Mouse (Mus musculus) cerebellum, postnatal 4 days (tissue): ENCODE results near the gene Abcc12.

Experiments
- DNase-seq, 2 experiments: peaks; one replicate each; pipeline ENCODE4 v3.0.0; 2022; ENCODE audit warnings: low spot score in 2 of 2, mixed read lengths in 1 of 2

Abcc12 gene

DNA sequence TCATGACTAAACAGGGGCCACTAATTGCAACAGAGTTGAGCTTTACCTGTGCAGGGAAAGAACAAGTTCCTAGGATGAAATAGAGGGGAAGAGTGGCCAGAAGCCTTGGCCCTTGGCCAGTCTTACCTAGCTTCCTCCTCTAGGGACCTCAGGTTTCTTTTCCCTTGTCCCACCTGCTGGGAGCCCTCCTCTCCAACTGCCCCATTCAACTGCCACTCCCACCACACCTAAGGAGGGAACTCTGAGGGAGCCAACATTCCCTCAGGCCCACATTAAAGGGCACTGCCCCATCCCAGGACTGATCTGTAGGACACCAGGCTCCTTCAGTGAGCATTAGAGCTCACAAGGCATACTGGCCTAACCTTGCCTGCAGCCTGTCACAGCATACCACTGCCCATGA lies at the start of gene Abcc12:
Gene Abcc12 (minus strand): TSS at position 229 of the 400 bp plus-strand sequence.
- no peak for DNase-seq

GRCm38 (mm10) chr8:86630212-86630611 lies 49.7 kb upstream of the Abcc12 start:
- no peak for DNase-seq

DNA sequence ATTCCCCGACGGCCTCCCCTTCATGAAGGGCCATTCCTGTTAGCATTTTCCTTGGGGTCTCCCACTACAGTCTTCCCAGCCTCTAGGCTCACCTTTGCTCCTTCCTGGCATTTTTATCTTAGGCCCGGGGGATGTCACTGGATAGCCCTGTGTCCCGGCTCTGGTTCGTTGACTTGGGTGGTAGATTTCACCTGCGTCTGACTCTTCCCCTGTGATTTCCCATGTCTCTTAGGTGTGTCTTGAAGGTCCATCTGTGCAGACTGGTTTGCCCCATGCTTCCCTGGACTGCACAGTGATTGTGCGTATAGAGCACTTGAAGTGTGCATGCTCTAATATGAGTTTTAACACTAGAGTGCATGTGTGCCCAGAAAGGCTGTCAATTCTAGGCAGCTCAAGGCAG lies 44.4 kb upstream of the Abcc12 start:
- DNase-seq: no peak

DNA sequence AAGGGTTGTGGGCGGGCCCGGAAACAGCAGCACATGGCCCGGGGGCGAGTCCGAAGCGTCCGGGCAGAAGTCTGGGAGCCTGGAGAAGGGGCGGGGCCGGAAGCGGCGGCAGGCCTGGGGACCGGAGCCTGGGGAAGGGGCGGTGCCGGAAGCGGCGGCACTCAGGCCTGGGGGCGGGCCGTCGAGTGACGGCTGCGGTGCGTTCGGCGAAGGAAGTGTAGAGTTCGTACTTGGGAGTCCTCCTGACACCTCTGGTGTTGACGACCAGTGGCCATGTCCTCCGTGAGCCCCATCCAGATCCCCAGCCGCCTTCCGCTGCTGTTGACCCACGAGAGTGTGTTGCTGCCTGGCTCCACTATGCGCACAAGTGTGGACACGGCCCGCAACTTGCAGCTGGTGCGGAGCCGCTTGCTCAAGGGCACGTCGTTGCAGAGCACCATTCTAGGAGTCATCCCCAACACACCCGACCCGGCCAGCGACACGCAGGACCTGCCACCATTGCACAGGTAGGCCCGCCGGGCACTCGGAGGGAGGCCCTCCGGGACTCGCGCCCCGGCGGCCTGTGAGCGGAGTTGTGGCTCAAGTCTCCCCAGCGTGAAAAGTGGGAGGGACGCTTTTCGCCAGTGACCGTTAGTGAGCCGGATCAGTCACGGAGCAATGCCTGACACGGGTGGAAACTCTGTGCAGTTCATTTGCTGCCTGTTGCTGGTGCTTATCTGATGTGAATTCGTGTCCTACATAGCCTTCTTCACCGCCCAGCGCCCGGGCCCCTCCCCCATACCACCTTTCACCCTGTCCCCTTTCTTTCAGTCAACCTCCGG lies 43.6 kb upstream of the Abcc12 start, which contains the start of gene Lonp2:
Gene Lonp2 (plus strand): TSS at position 133 of the 821 bp plus-strand sequence.
- DNase-seq: peak; percentile 94 to 97

DNA sequence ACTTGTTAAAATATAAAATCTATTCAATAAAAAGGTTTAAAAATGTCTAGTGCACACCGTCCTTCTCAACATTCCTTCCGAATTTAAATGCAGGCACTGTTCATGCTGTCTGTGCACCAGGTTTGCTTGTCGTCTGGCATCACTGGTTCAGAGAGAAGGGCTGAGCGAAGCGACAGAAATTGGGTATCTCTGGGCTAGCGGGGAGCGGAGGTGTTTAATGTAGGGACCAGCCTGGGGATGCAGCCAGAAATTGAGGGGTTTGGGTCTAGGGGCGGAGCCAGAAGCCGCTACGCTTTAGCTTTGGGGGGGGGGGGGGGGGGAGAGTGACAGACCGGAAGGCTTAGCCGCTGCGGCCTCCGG lies 43.0 kb upstream of the Abcc12 start:
- DNase-seq: no peak

GRCm38 (mm10) chr8:86617759-86618387 lies 37.4 kb upstream of the Abcc12 start:
- DNase-seq: no peak

DNA sequence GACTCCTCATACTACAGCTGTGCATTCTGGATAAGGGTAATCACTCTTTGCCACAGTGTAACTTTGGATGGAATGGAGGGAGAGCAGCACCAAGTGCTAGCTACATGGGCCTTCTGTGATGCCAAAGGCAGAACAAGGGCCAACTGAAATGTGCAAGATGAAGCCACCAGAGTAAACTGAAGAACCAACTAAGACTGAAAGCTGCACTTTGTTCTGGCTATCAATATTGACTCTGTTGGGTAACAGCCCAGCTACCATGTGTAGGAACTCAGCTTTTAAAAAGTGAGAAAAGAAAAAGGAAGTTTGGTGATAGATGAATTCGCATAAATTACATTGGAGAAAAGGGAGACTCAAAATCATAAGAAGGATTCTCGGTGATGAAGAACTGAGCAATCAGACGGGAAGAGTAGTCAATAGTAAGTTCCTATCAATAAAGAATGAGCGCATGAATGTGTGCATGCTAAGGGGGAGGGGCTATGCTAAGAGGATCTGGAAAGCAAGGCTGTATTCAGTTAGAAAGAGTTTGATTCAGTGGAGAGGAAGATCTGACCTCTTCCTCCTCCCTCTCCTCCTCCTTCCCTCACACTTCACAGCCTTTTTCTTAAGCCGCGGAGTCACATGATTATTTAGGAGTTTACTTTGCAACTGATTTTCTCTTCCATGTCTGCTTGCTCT lies 34.7 kb upstream of the Abcc12 start:
- no peak for DNase-seq

GRCm38 (mm10) chr8:86613798-86614197 lies 33.3 kb upstream of the Abcc12 start:
- DNase-seq: no peak

DNA sequence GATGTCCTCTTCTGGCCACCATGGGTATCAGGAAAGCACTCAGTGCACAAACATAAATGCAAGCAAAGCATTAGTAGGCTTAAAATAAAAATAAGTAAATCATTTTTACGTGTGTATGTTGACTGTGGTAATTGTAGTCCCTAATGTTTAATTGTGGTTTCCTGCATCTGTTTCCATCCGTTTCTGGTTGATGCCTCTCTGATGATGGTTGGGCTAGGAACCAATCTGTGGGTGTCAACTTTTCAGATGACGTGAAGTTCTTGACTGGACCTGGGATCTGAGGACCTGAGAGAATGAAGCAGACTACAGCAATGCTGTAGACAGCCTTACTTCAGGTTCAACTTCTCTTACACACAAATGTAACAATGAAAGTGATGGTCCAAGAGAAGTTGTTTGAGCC lies 24.2 kb upstream of the Abcc12 start:
- DNase-seq: no peak

DNA sequence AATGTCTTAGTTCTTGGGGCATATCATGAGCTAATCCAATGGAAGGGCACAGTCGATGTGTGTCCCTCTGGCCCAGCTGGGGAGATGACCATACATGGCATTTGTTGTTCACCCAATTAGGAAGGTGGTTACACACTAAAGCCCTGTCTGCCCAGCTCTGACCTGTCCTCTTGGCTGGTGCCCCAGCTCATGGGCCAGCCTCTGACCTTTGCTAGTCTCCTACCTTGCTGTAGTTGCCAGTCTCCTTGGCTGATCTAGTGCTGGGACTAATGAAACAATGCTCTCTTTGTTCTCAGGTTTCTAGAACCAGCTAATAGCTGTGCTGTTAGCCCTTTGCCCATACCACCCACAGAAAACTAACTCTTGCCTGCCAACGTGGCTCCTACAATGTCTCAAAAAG lies 22.7 kb upstream of the Abcc12 start:
- no peak for DNase-seq

DNA sequence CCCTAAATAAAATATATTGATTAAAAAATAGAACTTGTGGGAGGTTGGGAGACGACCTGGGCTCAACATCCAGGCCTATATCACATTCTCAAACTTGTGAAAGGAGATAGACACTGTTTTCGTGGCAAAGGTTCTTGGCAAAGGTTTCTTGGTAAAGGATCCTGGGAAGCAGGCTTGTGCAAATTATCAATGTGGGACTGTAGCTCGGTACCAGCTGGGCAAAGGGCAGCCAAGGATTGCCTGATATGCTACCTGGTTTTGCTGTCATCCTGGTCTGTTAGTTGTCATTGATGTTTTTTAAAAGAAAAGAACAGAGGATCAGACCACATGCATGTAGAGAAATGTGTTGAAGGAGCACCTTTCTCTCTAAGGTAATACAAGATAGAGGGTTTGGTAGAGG lies 19.8 kb upstream of the Abcc12 start:
- DNase-seq: no peak

DNA sequence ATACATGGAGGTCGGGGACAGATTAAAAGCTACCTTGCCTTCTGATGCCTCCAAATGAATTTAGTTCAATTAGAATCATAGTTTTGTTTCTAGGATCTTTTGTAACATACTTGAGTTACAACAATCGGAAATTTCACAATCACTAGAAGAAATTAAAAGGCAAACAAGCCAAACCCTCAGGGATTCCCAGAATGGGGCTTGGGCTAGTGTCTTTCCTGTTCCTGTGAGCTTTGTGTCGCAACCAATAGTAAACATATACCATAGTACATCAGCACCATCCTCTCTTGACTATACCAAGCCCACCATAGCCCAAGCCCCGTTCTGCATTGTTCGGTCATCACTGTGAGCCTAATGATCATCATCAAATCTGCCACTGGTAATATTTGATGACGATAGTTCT lies 18.8 kb upstream of the Abcc12 start:
- DNase-seq: no peak

DNA sequence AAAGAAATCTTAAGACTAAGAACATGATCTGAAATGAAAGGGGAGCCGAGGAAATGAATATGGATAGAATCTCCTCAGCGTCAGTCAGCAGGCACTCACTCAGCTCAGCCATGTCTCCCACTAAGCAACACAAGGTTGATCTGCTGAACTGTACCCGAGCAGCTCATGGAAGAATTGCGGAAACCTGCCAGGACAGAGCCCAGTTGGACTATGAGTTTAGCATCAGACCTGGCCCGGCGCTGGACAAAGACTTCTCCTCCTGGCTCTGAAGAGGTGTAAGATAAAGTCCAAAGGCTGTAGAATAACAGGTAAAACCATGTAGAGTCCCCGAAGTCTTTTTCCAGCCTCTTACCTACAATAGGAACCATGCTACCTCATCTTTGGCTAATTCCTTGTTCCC lies 17.2 kb upstream of the Abcc12 start:
- DNase-seq: no peak

DNA sequence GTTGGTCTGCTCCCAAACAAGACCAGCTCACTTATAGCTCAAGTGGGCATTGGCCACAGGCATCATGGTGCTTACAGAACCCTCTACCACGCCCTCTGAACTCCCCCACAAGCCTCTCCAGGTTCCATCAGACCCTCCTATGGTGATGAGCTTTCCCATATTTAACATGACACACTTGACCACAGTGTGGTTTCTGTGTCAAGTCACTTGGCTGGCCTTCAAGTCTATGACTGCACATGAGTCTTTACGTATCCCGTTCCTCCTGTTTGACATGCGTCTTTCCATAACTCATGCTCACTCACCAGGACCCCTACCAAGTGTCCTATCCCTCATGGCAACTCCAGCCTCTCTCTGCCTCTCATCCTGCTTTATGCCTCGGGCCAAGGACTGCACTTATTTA lies 15.2 kb upstream of the Abcc12 start:
- no peak for DNase-seq

- DNase-seq: no peak
Observed at GRCm38 (mm10) chr8:86594159-86594796, 13.8 kb upstream of the Abcc12 start.

- DNase-seq: no peak
Observed at GRCm38 (mm10) chr8:86593099-86593498, 12.6 kb upstream of the Abcc12 start.

GRCm38 (mm10) chr8:86588338-86588737 lies 7.9 kb upstream of the Abcc12 start:
- DNase-seq: no peak

GRCm38 (mm10) chr8:86586642-86587041 lies 6.2 kb upstream of the Abcc12 start:
- no peak for DNase-seq

- no peak for DNase-seq
Observed at GRCm38 (mm10) chr8:86586058-86586457, 5.6 kb upstream of the Abcc12 start.

- DNase-seq: peak; percentile 61 to 77
Observed at GRCm38 (mm10) chr8:86585532-86585931, 5.0 kb upstream of the Abcc12 start.

DNA sequence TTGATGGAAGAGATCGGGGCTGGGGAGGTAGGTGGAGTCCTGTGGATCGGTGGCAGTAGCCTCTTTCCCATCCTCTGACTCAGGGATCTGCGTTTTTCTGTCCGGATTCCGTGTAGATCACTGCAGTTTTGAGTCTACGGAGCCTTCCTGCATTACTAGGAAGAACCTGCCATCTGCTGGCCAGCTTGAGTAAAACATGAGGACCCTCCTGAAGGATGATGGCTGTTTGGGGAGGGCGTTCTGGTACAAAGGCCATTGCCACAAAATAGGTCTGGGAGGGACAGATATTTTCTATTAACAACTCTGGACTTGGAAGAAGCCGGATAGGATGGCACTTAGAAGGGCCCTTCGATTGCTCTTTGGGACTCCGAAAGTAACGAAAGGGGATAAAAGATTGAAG lies 4.6 kb upstream of the Abcc12 start:
- peak; percentile 80 to 90 for DNase-seq

GRCm38 (mm10) chr8:86581921-86582331 lies 1.4 kb upstream of the Abcc12 start:
- peak in 1 of 2 experiments; percentile 21 for DNase-seq
